Mouse (Mus musculus) T-helper 2 cell (primary cell): ENCODE results near the gene Bcl9.

Source experiments
- in situ Hi-C: fragments of 300-600 bp; cut with MboI, MseI; formaldehyde crosslinking; loops from one replicate; pipeline ENCODE4 v1.15.1; 2025; ENCODE audit warnings: high pct_unique_total_duplicates

Bcl9 gene

DNA sequence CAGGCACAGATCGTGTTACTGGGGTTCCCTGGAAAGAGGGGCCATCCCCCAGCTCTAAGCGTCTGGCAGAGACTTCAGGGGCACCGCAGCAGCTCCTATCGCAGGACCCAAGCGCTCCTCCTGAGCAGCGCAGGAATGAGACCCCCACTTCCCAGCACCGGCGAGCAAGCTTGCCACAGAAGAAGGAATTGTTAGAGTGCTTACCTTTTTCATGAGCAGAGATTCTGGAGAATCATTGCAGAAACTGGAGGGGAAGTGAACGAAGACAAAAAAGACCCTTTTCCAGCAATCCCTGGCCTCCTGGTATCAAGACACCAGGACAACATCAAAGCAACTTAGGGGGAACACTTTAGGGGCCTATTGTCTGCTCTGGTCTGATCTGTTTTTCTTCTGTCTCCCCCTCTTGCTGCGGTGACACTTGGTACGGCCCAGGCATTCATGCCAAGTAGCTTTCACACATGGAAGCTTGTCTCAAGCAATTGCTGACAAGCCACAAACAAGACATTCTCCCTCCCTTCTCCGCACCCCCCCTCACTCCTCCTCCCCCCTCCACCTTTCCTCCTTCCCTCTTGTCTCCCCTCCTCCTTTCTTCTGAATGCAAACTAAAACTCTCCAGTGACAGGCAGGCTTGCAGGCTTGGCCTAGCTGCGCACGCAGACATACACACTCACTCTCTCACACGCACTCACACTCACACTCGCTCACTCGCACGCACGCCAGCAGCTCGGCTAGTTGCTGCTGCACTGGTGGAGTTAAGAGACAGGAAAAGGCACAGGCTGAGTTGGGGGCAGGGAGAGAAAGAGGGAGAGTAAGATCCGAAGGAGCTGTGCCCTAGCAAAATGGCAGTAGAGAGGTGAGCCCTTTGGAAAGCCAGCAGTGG is at the start of gene Bcl9:
Bcl9 (minus strand) TSS at position 365 of the 880 bp plus-strand sequence.
- in situ Hi-C loops, result loop anchor here (5.0 kb wide), 1 partner anchor 70 kb away; no protein-coding TSS in a partner anchor

DNA sequence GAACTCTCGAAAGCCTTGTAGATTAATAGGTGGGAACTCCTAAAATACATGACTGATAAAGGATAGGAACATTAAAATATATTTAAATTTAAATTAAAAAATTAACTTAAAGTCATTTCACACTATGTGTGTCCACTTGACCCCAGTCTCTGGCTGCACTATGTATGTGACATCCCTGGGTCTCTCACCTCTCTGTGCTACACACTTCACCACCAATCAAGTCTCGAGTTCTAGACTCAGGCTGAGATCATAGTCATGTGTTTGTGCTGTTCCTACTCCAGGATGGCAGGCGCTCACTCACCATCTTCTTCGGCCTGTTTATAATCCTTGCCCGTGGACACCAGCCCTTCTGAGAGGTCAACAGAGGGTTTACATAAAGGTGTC is 41.5 kb upstream of the Bcl9 start:
- in situ Hi-C loops, result loop anchor here (5.0 to 25.0 kb wide), 3 partner anchors 137 to 404 kb away; no protein-coding TSS in a partner anchor

DNA sequence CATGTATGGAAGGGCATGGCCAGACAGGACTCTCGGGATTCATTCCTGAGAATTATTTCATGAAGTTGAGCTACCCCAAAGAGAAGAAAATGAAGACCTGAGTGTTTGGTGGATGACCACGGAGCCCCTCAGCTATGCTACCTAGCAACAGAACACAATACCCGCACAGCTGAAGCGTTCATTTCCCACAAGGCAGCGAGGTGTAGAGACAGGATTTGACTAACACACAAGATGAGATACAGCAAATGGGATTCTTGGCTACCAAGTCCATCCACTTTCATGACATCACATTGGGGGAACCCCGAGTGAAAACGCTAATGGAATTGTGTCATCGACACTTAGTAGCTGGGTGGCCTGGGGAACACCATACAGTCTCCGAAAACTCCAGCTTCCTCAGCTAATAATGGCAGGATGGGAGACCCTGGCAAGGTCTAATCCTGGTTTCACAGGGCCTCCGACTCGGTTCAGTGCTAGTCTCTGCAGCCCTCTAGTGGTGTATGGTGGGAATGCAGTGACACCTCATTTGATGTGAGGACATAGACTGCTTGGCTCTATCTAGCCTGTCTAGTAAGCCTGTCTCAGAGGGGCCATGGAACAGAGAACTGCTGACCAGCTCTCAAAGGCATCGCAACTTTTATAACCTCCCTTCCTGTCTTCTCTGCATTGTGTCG is 40.9 kb upstream of the Bcl9 start:
- in situ Hi-C loops, result loop anchor here (5.0 to 25.0 kb wide), 3 partner anchors 136 to 404 kb away; no protein-coding TSS in a partner anchor

DNA sequence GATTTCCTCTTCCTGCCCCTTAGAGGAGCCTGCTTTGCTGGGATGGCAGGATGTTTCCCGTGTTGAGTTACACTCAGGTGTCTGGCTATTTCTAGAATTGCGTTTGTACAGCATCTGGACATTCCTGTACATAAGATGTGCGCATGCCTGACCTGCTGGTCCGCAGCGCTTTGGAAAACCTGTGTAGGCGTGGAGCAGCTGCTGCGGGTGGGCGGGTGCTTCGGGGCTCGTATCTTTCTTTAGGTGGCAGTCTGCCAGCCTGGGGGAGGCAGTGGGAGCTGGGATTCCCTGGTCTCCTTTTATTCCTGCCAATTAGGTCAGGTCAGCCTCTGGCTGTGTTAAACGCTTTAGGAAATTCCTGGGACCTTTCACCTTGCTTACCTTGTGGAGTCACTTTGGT is 39.6 kb upstream of the Bcl9 start:
- in situ Hi-C loops, result loop anchor here (5.0 to 25.0 kb wide), 3 partner anchors 135 to 403 kb away; no protein-coding TSS in a partner anchor

DNA sequence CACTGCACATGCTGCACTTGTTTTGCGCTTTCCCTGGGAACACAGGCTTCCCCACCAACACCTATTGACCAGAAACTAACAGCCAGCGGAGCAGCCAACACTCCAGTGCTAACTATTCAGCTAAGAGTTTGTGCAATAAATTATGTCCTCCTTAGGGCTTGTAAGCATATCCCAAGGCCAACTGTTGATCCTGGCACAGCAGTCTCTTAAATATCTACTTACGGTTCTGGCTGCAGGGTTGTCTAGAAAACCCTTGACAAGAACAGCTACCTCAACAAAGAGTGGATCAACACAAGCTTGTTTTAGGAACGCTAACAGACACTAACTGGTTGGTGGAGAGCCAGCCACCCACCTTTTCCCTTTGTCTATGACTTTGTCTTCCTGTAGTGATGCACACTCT is 38.6 kb upstream of the Bcl9 start:
- in situ Hi-C loops, result loop anchor here (5.0 to 25.0 kb wide), 3 partner anchors 134 to 402 kb away; no protein-coding TSS in a partner anchor

DNA sequence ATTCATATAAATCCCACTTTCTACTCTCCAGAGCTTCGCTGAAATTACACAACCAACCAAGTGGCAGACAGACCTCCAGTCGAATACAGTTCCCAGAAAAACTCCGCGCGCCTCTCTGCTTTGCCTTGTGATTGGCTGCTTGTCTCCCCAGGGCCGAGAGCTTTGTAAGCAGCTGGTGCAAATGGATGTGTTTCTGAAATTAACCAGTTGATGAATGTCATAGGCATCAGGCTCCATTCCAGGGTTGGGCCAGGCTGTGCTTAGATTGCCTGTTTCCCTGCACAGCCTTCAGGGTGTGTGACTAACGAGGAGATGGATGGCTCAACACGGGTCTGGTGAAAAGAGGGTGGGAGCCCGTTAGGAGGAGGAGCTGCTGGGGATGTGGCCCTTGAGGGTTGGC is 36.9 kb upstream of the Bcl9 start:
- in situ Hi-C loops, result loop anchor here (5.0 to 25.0 kb wide), 4 partner anchors 42 to 400 kb away; no protein-coding TSS in a partner anchor

DNA sequence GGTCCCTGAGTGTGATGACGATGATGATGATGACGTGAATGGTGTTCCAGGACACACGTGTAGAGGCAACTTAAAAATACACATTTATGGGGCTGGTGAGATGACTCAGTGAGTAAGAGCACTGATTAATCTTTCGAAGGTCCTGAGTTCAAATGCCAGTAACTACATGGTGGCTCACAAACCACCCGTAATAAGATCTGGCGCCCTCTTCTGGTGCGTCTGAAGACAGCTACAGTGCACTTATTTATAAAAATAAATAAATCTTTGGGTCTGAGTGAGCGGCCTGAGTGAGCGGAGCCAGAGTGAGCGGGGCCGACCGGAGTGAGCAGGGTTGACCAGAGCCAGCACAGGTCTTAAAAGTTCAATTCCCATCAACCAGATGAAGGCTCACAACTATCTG is 34.5 kb upstream of the Bcl9 start:
- in situ Hi-C loops, result loop anchor here (5.0 to 25.0 kb wide), 3 partner anchors 40 to 397 kb away; no protein-coding TSS in a partner anchor

DNA sequence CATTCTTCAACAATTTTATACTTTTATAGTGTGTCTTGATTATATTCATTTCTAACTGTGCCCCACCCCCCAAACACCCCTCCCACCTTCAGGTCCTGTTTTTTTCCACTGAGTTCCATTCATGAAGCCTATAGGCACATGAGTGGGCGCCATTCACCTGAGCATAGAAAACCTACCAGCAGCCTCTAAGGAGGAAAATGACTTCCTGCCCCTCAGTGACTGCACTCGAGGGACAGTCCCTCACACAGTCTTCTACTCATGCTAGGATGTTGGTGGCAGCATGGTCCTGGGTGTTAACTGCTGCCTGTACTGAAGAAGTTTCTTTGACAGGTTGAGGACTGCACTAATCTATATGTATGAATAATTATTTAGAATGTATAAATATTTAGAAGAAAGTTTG is 30.1 kb upstream of the Bcl9 start:
- in situ Hi-C loops, result loop anchor here (25.0 kb wide), 1 partner anchor 241 kb away; no protein-coding TSS in a partner anchor

DNA sequence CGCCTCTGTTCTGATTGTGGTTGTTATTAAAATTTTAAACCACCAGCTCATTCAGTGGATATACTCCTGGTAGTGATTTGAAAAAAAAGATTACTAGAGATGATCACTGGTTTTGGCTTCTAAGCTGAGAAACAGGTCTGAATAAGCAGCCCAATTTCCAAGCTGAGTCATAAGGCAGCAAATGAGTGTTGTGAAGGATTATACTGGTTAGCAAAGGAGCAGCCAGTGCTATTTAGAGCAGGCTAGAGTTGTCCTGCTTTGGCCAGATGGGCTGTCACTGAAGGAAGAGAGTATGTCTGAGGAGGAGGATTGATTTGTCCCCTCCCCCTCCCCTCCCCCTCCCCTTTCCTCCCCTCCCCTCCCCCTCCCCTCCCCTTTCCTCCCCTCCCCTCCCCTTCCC is 29.6 kb upstream of the Bcl9 start:
- in situ Hi-C loops, result loop anchor here (25.0 kb wide), 1 partner anchor 240 kb away; no protein-coding TSS in a partner anchor

DNA sequence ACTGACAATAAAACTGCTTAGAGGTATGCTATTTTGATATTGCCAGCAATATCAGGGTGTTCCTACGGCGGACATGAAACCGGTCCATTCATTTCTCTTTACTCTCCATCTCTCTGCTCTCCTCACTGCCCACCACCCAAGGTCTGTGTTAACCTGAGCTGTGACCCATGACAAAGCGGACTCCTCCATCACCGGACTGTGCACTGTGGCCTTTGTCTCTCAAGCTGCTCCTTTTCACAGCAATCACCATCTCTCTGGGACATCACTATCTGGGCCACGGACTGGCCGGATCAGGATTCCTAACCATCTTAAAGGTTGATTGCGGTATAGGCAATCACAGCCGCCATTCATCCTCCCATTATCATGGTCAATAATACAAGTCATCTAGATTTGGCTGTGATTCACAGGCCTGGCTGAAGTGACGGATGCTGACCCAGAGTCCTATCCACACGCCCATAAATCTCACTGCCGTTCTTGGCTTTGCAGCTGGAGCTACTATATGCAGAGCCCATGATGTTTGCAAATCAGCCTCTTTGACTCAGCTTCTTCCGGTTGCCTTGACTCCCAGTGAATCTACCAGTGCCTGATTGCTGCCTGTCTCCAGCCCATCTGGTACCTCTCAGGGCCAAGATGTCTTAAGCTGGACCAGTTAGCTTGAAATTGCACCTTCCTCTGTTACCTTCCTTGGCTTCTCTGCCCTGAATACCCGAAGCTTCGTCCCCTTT is 28.1 kb upstream of the Bcl9 start:
- in situ Hi-C loops, result loop anchor here (25.0 kb wide), 1 partner anchor 238 kb away; no protein-coding TSS in a partner anchor

DNA sequence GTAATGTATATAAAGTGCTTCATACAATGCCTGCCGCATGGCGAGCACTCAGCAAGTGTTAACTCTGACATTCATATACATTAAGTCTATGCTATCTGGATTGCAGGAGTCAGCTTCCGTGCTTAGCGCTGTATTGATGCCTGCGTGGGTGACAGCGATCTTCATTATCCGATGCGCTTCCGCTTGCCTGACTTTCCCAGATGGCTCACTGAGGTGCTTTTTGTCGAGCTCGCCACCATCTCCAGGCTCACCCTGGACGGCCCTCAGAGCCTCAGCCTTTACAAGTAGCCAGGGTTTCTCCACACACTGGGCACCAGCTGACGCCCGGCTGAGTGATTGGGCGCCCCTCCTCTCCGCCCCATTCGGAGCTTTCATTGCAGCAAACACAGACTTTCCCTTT is 26.3 kb upstream of the Bcl9 start:
- in situ Hi-C loops, result no loop called here

DNA sequence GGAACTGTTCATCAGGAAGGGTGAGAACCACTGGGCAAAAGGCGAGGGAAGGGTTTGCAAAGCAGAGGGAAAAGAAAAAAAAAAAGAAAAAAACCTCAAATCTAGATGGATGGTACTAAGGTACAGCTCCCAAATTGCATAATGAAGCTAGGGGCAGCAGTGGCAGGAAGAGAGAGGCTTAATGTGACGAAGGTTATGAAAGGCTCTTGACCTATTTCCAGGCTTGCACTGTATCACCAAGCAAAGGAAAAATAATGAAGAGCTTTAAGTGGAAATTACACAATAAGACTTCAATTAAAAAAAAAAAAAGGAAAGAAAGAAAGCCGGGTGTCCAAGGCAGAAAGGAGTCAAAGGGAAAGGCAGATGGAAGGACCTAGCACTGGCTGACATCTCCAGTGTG is 19.6 kb upstream of the Bcl9 start:
- in situ Hi-C loops, result no loop called here

DNA sequence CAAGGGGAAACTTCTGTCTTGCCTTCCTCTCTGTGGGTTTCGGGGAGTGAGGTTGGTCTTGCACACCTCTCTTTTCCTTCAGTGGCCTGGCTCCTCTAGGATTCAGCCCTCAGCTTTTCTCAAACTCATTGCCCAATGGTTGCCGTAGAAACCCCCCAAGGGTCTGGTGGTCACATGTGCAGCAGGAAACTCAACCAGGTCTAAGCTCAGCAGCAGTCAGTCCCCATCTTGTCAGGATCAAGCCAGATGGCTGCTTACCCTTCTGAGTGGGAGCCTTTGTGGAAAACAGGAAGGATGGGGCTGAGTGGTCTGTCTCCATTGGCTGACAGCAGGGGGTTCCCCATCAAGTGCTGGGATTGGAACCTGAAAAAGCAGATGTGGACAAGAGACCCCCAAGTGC is 15.7 kb upstream of the Bcl9 start:
- in situ Hi-C loops, result no loop called here

DNA sequence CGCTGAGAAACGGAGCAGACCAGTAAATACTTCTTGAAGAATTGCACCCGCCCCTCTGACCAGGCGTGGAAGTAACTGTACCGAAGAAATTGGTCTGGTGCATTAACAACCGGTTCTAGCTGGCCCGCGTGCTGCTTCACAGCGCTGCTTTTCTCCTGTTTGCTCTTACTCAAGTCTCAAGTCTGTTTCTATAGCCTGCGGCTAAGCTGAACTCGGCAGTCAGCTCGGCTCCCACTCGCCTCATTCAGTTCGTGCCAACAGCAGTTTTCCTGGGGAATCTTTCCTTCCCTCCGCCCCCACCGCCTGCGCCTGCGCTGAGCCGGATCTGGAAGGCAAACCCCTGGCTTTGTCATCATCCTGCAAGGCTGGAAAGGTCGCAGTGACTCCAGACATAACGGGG is 14.3 kb upstream of the Bcl9 start:
- in situ Hi-C loops, result no loop called here

DNA sequence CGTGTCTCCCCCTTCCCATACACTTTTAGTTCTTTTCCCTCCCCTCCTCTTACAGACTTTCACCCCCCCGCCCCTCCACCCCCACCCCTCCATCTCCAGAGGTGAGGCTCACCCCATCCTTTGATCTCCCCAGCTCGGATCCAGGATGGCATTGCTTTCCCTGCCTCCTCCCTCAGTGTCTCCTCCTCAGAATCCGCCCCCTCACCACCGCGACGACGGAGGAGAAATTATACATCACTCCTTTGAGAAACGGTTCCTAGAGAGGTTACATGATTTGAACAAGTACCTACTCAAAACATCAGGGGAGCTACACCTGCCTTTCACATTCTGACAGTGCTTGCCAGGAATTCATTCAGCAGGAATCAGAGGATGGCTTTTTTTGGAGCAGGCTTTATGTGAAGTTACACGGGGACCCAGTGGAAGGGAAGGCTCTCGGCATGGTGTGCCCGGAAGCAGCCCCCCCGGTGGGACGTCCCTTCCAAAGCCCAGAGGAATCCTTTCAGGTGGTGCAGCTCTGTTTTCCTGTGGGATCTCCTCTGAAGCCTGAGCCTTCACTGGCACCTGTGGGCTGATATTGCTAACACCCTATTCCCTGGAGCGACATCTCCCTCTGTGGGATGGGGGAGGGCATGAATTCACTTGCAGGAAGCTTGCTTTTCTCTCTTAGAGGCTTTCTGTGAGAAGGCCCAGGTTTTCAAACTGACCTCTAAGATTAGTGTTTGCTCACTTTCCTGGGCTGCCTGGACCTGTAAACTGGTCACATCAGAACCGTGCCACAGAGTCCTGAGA is 12.2 kb upstream of the Bcl9 start:
- in situ Hi-C loops, result no loop called here

DNA sequence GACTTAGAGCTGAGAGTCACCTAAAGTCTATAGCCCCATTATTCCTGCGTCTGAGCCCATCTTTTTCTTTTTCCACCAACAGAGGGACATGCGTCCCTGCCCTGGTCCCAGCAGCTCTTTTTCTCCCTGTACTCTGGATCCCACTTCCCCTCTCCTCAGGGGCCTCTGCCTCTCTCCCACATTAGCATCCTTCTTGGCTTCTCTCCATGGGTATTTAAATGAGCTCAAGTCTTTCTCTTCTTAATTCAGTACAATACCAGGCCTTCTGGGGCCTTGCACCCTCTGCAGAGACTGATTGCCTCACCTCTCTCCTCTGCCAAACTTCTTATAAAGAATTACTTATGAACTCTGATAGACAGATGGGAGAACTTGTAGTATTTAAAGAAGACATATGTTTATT is 10.7 kb upstream of the Bcl9 start:
- in situ Hi-C loops, result no loop called here

DNA sequence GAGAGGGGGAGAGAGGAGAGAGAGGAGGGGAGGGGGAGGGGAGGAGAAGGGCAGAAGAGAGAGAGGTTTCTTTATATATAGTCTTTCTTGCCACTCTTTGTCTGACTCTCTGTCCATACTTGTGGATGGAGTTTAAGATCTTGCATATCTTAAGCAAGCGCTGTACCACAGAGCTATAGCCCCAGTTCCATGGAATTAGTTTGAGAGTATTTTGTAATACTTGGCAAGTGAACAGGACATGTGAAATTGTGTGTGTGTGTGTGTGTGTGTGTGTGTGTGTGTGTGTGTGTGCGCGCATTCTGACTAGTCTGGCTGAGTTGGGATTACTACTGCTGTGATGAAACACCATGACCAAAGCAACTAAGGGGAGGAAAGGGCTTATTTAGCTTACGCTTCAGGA is 8.2 kb upstream of the Bcl9 start:
- in situ Hi-C loops, result no loop called here

DNA sequence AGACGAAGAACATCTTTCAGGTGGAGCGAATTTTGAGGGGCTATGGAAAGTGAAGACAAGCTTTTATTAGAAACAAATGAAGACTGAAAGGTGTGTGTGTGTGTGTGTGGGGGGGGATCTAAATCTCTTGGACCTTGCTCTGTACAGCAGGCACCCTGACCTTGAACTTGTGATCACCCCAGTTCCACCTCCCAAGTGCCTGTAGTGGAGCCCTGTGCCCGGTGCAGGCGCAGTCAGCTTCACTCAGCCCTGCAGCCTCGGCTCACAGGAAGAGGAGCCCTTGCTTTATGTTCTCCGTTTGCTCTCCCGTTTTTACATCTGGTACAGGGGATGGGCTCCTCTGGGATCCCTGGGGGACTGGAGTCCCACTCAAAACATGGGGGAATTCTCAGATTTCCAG is 3.9 kb upstream of the Bcl9 start:
- in situ Hi-C loops, result no loop called here

DNA sequence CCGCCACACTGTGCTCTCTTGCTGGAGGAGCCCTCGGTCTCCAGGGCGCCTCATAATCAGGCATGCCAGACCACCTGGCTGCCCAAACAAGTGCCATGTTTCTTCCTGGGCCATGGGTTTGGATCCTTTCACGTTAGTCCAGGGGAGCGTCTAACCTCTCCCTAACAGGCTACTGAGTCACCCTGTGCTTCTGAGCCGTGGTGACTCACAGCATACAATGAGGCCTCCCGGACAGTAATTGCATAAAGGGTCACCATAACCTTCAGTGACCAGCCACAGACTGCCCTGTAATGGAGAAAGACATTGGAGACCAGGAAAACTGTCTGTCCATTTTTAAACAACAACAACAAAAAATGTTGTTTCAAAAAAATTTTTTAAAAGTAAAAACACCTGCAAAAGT is 2.7 kb upstream of the Bcl9 start:
- in situ Hi-C loops, result no loop called here

DNA sequence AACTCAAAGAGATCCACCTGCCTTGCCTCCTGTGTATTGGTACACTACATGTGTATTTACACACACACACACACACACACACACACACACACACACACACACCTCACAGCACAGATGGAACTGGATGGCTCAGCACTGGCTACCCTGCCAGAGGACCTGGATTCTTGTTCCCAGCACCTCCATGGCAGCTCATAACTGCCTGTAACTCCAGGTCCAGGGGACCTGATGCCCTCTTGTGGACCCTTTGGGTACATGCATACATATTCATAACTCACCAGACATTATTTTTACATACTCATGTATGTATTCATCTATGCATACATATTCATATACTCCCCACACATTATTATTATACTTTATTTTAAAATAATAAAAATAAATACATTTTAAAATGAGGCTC is 2.2 kb upstream of the Bcl9 start:
- in situ Hi-C loops, result loop anchor here (5.0 kb wide), 1 partner anchor 73 kb away; no protein-coding TSS in a partner anchor
